Mouse (Mus musculus) urinary bladder, postnatal 14 days (tissue): Measurements from ENCODE around the gene Ccdc63.

Experiments used
- DNase-seq: peaks from one replicate; pipeline ENCODE4 v3.0.0; 2021; ENCODE audit warnings: low spot score

Gene Ccdc63

DNA sequence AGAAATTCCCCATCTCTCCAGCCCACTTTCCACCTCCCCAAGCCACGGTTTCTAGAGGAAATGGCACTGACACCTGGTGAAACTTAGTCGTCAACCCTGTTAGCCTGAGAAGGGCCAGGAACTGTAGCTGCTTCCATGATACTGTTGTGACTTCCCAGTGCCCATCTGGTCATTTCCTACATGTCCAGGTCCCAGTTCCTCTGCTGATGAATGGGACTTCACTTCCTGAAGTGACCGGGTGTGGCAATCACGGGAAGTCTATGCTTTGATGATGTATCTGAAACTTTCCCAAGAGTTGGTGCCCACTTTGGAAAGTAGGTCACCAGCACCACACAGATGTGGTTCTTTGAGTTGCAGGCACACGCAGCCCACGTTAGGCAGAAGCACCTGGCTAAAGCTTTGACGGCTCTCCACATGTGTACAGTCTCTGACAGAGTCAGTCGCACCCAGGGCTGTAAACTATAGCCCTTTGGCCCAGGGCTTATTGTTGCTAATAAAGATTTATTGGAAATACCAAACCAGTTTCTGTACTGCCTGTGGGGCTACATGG, 15.3 kb downstream of the Ccdc63 start:
- no peak for DNase-seq

DNA sequence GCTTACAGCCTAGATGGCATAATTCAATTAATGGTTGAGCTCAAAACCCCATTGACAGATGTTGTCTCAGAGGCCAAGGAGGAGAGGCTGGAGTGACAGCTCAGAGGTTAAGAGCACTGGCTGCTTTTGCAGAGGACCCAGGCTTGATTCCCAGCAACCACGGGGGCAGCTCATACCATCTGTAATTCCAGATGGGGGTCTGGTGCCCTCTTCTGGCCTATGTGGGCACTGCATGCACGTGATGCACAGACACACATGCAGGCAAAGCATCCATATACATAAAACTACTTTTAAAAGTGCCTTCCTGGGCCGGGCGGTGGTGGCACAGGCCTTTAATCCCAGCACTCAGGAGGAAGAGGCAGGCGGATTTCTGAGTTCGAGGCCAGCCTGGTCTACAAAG, 24.4 kb downstream of the Ccdc63 start:
- DNase-seq: no peak

- DNase-seq: no peak
These were observed 25.3 kb downstream of the Ccdc63 start for GRCm38 (mm10) chr5:122115266-122115763.

GRCm38 (mm10) chr5:122114176-122114575, 26.4 kb downstream of the Ccdc63 start:
- peak; percentile 38 for DNase-seq

GRCm38 (mm10) chr5:122113450-122113849, 27.2 kb downstream of the Ccdc63 start:
- DNase-seq: no peak

DNA sequence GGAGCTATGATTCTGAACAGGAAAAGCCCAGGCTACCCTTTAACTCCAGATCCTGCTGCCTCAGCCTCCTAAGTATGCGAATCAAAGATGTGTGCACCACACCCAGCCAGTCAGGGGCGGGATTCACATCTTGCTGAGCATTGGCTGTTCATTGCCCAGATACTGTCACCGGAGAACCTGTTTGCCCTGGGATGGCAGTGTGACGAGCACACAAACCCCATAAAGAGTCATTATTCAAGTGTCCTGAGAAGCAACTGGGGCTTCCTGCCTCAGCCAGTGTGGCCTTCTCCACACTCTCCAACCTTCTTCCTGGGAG, 28.7 kb downstream of the Ccdc63 start:
- DNase-seq: no peak

DNA sequence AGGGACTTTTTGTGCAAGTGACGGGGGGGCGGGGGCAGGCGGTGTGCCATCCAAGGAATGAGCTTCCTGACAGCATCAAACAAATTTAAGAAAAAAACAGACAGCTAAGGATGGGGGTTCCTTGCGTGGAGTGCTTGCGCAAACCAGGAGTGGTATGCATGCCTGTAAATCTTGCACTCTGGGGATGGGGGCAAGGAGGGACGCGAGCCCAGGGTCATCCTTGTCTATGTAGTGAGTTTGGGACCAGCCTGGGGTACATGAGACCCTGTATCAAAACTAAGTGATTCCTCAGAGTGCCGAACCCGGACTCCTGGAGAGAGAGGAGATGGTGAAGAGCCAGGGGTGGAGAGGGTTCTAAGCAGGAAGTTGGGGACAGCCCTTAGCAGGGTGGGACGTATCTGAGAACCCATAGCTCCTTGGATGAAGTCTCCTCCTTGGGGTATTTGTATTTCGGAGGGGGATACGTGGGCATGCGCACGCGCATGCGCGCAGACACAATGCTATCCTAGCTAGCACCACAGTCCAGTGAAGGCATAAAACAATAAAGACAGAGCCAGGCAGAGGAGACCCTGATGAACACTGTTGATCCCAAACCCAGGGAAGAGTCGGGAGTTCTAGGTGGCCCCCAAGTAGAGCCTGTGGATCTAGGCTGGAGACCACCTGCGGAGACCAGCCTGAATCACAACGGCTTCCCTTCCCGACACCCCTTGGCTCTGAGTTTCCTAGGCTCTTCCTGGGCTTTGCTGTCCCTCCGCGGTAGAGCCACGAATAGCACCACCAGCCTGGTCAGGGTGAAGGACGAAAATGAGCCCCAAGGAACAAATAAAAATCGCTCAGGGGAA, 29.3 kb downstream of the Ccdc63 start:
- no peak for DNase-seq

DNA sequence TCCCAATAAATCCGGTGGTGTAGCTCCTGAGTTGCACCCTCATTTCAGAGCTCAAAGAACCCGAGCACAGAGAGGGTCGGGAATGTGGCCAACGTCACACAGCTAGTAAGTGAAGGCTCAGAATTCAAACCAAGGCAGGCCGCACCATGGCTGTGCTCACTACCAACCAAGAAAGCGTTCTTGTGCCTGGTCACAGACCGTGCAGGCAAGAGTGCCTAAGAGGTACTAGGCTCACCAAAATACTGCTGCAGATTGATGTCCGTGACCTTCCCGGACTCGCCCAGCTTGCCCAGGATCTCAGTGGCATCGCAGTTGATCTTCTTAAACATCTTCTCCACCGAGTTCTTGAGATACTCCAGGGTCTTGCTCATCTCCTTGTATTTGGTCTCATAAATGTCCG, 30.0 kb downstream of the Ccdc63 start:
- DNase-seq: no peak

DNA sequence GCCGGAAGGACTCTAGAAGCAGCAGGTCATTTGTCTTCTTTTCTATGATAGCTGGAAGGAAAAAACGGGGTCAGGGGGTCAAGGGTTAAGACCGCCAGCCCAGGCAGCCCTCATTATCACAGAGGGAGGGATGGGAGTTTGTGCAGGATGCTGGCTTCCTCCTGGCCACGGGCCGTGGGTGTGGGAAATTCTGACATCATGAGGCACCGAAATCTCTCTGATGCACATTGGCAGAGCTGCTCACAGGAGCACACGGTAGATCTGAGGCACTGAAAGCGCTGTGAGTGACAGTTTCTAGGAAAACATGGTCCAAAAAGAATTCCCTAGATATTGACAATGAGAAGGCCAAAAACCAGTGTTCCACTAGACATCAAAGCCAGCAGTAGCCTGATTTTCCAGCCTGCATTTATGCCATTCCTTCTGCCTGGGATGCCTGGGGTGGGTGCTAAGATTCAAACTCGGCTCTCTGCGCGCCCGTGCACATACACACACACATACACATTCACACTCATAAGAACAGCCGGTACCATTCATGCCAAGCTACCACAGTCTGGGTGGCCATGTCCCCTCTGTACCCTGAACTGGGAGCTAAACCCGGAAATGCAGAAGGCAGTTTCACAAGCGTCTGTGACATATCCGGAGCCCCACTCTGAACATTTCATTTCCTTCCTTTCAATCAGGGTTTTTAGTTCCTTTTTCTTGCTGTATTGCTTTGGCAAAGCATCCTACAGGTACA, 31.1 kb downstream of the Ccdc63 start:
- no peak for DNase-seq

DNA sequence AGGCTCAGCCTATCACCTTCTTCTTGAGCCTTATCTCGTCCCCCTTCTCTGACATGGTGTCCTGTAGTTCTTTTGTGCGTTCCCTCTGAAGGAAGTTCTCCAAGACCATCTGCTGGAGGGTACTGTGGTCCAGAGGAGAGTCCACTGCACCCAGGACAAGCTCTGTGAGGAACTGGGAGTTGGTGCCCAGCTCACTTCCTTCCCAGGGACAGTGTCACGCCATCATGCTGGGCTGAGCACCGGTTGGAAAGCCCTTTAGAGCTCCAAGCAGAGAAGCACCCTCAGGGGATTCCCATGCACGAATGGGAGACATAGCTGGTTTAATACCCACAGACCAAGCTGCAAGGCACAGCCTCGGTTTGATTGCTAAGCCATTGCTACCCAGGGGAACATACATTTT, 32.5 kb downstream of the Ccdc63 start:
- no peak for DNase-seq

DNA sequence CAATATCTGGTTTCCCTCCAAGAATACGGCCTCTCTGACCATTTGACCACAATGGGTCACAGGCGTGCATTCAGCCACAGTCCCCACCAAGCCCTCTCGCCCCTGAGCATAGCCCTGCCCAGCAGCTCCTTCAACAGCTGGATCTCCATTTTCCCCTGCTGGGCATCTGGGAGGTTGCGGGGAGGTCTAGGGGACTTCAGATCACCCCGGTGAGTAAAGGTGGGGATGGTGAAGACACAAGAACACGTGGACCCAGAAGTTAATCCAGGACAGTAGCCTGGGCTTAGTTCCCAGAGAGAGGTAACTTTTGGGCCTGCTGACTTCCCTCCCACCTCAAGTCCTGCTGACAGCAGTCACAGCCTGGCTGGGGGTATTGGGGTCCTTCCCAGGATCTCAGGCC, 34.4 kb downstream of the Ccdc63 start:
- DNase-seq: no peak

- DNase-seq: no peak
These were observed 35.6 kb downstream of the Ccdc63 start for GRCm38 (mm10) chr5:122104981-122105380.

GRCm38 (mm10) chr5:122104201-122104600, 36.4 kb downstream of the Ccdc63 start:
- peak; percentile 30 for DNase-seq

DNA sequence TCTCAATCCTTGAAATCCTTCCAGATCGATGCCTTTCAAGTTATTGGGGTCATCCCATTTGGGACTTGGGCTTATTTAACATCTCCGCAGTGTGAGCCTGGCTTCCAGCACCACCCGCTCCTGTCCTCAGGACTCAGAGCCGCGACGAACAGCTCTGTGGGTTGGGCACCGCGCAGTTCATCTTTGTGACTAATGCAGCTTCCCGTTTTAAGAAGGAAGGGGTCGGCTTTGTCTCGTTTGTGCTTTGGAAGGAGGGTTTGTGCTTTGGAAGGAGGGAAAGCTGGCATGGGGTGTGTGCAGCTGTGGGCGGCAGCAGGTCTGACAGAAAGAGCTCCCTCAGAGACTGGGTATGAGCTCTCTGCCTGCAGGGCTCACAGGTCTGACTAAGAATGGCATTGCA, 37.5 kb downstream of the Ccdc63 start:
- no peak for DNase-seq

DNA sequence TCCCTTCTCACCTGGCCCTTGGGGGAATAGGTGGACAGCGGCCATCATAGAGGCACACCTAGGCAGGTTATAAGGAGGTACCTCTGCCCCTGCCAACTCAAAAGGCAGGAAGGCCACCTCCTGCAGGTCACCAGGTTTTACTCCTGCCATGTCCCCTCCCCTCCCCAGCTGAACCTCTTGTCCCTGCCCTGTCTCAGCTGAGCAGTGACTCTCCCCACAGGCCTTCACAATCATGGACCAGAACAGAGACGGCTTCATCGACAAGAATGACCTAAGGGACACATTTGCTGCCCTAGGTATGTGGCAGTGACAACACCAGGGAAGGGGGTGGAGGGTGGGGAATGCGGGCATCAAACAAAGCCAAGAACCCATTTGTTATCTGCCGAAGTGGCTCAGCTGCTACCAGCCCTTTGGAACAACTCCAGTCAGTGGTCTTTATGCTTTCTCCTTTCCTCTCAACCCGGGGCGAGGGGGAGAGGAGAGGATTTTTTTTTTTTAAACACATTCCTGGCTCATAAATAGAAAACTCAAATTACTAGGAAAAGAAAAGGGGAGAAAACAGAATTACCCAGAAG, 38.1 kb downstream of the Ccdc63 start:
- no peak for DNase-seq

DNA sequence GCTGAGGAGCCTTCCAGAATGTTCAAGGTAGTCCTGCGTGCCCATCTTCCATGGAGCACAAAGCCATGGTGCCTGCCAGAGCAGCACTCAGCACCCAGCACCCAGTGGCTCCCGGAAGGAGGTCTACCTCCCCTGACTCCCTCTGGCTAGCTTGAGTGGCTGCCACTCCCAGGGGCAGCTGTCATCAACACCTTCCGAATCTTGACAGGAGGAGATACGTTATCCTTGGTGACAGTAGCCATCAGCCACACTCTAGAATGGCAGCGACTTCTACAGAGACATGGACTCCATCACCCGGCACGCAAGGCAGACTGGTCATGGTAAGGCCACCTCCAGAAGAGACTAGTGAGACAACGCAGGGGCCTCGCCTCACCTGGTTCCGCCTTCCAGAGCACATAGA, 46.2 kb downstream of the Ccdc63 start:
- no peak for DNase-seq

GRCm38 (mm10) chr5:122093734-122094133, 46.9 kb downstream of the Ccdc63 start:
- no peak for DNase-seq

DNA sequence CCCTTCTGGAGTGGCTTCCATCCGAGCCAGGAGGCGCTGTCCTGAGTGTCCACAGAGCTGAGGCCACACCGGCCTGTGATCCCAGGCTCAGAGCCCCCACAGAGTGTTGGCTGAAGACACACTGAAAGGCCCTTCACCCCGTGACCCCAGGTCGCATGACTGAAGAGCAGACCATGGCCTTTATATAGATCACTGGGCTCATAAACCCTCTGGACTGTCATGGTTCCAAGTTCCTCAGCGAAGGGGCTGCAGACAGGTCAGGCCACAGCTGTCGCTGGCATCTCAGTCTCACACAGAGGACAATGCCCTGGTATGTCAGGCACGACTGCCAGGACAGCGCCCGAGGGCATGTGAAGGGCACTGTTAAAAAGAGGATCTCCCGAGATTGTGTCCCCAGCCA, 47.8 kb downstream of the Ccdc63 start:
- no peak for DNase-seq

- DNase-seq: peak; percentile 43
These were observed 49.6 kb downstream of the Ccdc63 start for GRCm38 (mm10) chr5:122091070-122091469.

GRCm38 (mm10) chr5:122089664-122090063, 51.0 kb downstream of the Ccdc63 start:
- no peak for DNase-seq

DNA sequence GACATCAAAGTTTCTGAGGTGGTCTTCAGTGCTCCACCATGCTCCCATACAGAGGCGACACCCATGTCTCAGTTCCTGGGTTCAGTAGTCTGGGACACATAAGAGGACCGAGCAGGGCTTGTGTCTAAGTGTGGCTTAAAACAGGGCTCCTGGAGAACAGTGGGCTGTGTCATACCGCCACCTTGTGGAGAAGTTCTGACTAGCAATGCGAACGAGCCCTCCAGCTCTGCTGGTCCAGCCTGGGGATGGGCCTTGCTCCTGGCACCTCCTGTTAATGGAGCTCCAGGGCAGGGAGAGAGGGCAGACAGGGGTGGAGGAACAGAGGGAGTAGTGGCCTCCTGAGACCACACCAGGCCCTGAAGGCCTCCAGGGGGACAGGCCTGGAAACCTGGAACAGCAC, 51.7 kb downstream of the Ccdc63 start:
- DNase-seq: peak; percentile 87

GRCm38 (mm10) chr5:122086121-122086520, 54.5 kb downstream of the Ccdc63 start:
- DNase-seq: no peak

DNA sequence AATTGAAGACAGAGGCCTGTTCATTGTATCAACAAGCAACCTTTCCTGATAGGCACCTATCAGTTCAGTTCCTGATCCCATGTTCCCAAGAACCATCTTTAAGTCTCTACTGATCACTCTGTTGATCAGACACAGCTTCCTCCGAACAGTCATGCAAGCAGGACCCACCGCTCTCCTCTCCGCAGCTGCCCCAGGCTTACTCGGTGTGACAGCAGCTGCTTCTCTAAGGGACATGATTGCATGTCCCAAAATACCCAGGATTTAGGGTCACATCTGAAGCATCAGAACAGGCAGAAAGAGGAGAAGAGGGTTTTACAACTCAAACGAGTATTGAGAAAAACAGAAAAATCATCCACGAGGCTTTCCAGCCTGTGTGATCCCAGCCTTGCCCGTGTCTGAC, 55.3 kb downstream of the Ccdc63 start:
- no peak for DNase-seq
